Mouse (Mus musculus) small intestine, adult 10 weeks (tissue): ENCODE measurements around the gene Olfr988. TPM values are rescaled to one million over a fixed set of nuclear protein-coding genes. Genes with fewer than 3 reads are reported as not detected.

Source experiments
- polyA plus RNA-seq: library from polyadenylated mRNA; stranded (reverse); fragments of 350-450 nt; fragmentation: Illumina TruSeq; extraction: RNeasy Lipid Tissue Mini Kit (QIAGEN cat#74804); gene quantifications from one replicate; pipeline ENCODE4 v1.2.3, GENCODE M21; 2014; ENCODE audit warnings: low replicate concordance

Olfr988 gene
- not detected for polyA plus RNA-seq

GRCm38 (mm10) chr2:85363127-85363526 is at the start of gene Olfr988:
Gene Olfr988 (minus strand): TSS chr2:85363227.

GRCm38 (mm10) chr2:85409369-85409768 is 46.3 kb upstream of the Olfr988 start, which contains the start of gene Olfr992:
Gene Olfr992 (minus strand): TSS chr2:85409469.

DNA sequence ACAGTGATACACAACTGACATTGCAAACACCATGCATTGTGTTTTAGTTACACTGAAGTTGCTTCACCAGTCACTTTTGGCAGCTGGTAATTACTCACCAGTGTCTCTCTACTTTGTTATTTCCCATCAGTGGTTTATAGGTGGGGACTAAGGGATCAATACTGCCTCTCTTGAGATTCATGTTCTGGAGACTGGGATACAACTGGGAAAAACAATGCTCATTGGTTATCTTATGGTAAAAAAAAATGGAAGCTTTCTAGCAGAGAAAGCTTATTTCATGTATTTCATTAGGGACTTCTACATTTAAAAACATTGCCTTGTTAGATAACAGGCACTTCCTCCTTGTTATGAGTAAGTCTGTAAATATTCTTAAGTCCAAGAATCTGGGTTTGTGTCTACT is 23.8 kb downstream of the Olfr988 start, which contains the start of gene Olfr987:
Olfr987 (minus strand) TSS at position 101 of the 400 bp plus-strand sequence.

Other genes with a start within 250 kb of the Olfr988 start
- gene Aplnr, start 227.0 kb downstream of the Olfr988 start, polyA plus RNA-seq, result 5.5 TPM
- 3.0 TPM for gene Lrrc55, start 166.0 kb downstream of the Olfr988 start, polyA plus RNA-seq
- gene Olfr987, start 23.9 kb downstream of the Olfr988 start, polyA plus RNA-seq, result not detected
- gene Olfr992, start 46.2 kb upstream of the Olfr988 start, polyA plus RNA-seq, result not detected
- gene Olfr993, start 51.6 kb upstream of the Olfr988 start, polyA plus RNA-seq, result not detected
- gene Olfr994, start 73.2 kb upstream of the Olfr988 start, polyA plus RNA-seq, result not detected
- not detected for gene Olfr995, start 80.4 kb upstream of the Olfr988 start, polyA plus RNA-seq
- 0.22 TPM for gene 4833423E24Rik, start 155.8 kb upstream of the Olfr988 start, polyA plus RNA-seq
- not detected for gene Olfr996, start 216.0 kb upstream of the Olfr988 start, polyA plus RNA-seq
- gene Olfr998, start 225.7 kb upstream of the Olfr988 start, polyA plus RNA-seq, result not detected
- gene Olfr1000, start 248.7 kb upstream of the Olfr988 start, polyA plus RNA-seq, result not detected